In genomic region chr16:24338404-24338803, GRCm38 (mm10) we compare ENCODE assay signal across 25 mouse cellular contexts. TPM values are rescaled to one million over a fixed set of nuclear protein-coding genes. Genes with fewer than 3 reads are reported as not detected.
A peak's percentile ranks its signal among the peaks of the same experiment; 100 is the strongest.
DNase-seq lines count a peak whose midpoint lies in the region; ATAC-seq and TF ChIP-seq lines count a peak whose summit lies in the region.
"Had no signal": no experiment of that assay in that cellular context is flagged by ENCODE, and none has a peak within 500 bp of the region (broad histone marks: within the 10 kb centered on the region; RNA-seq: fewer than 3 reads in every experiment).

No protein-coding gene starts in this region.

- H3K27ac ChIP-seq in CH12.LX (ENCODE audit: insufficient read depth, low read depth): no peak overlapping the region
- no peak overlapping the region for H3K27ac ChIP-seq in forebrain, embryonic 16.5 days (ENCODE audit: low read length)
- H3K27ac ChIP-seq: forebrain, embryonic 10.5 days; gastrocnemius, adult 2 months; heart, embryonic 15.5 days; hindbrain, embryonic 14.5 days; hindbrain, postnatal 0 days had no signal

- no peaks in the 10 kb centered on the region for H3K36me3 ChIP-seq in CH12.LX (replicated peaks in 1 of 2; ENCODE audit: control insufficient read depth in 1 of 2, insufficient read depth in 1 of 2, low read length in 1 of 2)
- H3K36me3 ChIP-seq in splenic B cell, adult 2 months (ENCODE audit: control insufficient read depth, insufficient read depth, low read length, poor library complexity, severe bottlenecking): no peaks in the 10 kb centered on the region
- H3K36me3 ChIP-seq in forebrain, embryonic 16.5 days (ENCODE audit: control insufficient read depth, insufficient read depth): no peaks in the 10 kb centered on the region
- H3K36me3 ChIP-seq: forebrain, embryonic 10.5 days; heart, embryonic 12.5 days; heart, embryonic 15.5 days had no signal

- H3K4me2 ChIP-seq in CH12.LX (ENCODE audit: insufficient read depth, low read depth, poor library complexity, severe bottlenecking): peak overlapping the region; percentile 27; the same call in 1 of the 2 replicates
- H3K4me2 ChIP-seq in forebrain, embryonic 16.5 days (ENCODE audit: low read length): no peak overlapping the region
- H3K4me2 ChIP-seq: heart, embryonic 12.5 days; heart, embryonic 15.5 days; hindbrain, embryonic 14.5 days had no signal

- no peaks in the 10 kb centered on the region for H3K9me3 ChIP-seq in CH12.LX (replicated peaks; ENCODE audit: low read length)
- no peaks in the 10 kb centered on the region for H3K9me3 ChIP-seq in forebrain, embryonic 16.5 days (ENCODE audit: control insufficient read depth, low read length)
- H3K9me3 ChIP-seq: forebrain, embryonic 10.5 days; heart, embryonic 12.5 days; heart, embryonic 15.5 days had no signal

- peak; percentile 9 for DNase-seq in CD4-positive helper T cell, adult 2 months (ENCODE audit: low read depth, low spot score)
- DNase-seq in CH12.LX (ENCODE audit: extremely low read depth): no peak
- DNase-seq in splenic B cell, adult 2 months (ENCODE audit: low read depth, low spot score): peak; percentile 29
- DNase-seq in adrenal gland, postnatal 4 days (ENCODE audit: low spot score in 2 of 2): no peak
- no peak for DNase-seq in heart, postnatal 36 days
- DNase-seq: adrenal gland, adult 8-10 months; adrenal gland, postnatal 25 days; cerebellum, adult 18-20 months; cerebellum, adult 9-10 months; cerebellum, postnatal 14 days; gastrocnemius, adult 2 months; gastrocnemius, postnatal 14 days; heart, adult 11 months; heart, postnatal 10 days; heart, postnatal 4 days; kidney, adult 2 months had no signal

- dilution Hi-C loops in CH12.LX (cut with MboI; ENCODE audit: extremely low pct_ligation_motif_present, extremely low pct_unique_long_range_greater_than_20kb, low sequenced_read_pairs): no loop called here

- 88% methylated on average over 7 of the region's 7 CpGs for WGBS in forebrain, embryonic 16.5 days

- peaks cover 2 to 36% of the 10 kb centered on the region in 2 experiments for H3K4me1 ChIP-seq in CH12.LX (ENCODE audit: control insufficient read depth in 1 of 2, insufficient read depth in 2 of 2)
- no peaks in the 10 kb centered on the region for H3K4me1 ChIP-seq in forebrain, embryonic 16.5 days (replicated peaks; ENCODE audit: control insufficient read depth, insufficient read depth, low read length)
- H3K4me1 ChIP-seq: heart, embryonic 12.5 days; heart, embryonic 15.5 days had no signal

- H3K4me3 ChIP-seq in CH12.LX (replicated peaks in 1 of 3; ENCODE audit: low read depth in 2 of 3, low read length in 2 of 3, poor library complexity in 1 of 3): no peak overlapping the region
- H3K4me3 ChIP-seq in forebrain, embryonic 16.5 days (replicated peaks; ENCODE audit: low read length): no peak overlapping the region
- H3K4me3 ChIP-seq: forebrain, embryonic 10.5 days; gastrocnemius, adult 2 months; heart, embryonic 12.5 days; heart, embryonic 15.5 days had no signal

- no peak for TF ChIP-seq CTCF in CH12.LX (conservative IDR thresholded peaks at IDR 0.05 in 1 of 2, IDR thresholded peaks at IDR 0.05 in 1 of 2; ENCODE audit: low read depth in 2 of 2, low read length in 2 of 2)

- TF ChIP-seq EP300 in CH12.LX (IDR thresholded peaks at IDR 0.05; ENCODE audit: low read length): peak; percentile 30; the same call in 1 of the 2 replicates

- intact Hi-C loops in heart, postnatal 36 days (cut with DNase I): no loop called here

- H3K79me2 ChIP-seq in CH12.LX (replicated peaks; ENCODE audit: control insufficient read depth, extremely low read depth, insufficient read depth, poor library complexity, severe bottlenecking): no peaks in the 10 kb centered on the region

- in situ Hi-C loops in CH12.LX (cut with MboI; ENCODE audit: low pct_ligation_motif_present, low pct_unique_long_range_greater_than_20kb, low sequenced_read_pairs): no loop called here

- H3K27me3 ChIP-seq in CH12.LX (replicated peaks): no peaks in the 10 kb centered on the region
- peaks cover 1% of the 10 kb centered on the region; the same call in 1 of the 2 replicates for H3K27me3 ChIP-seq in splenic B cell, adult 2 months (ENCODE audit: control insufficient read depth, insufficient read depth, low read length, poor library complexity, severe bottlenecking)
- no peaks in the 10 kb centered on the region for H3K27me3 ChIP-seq in forebrain, embryonic 16.5 days (replicated peaks; ENCODE audit: control insufficient read depth, insufficient read depth, low read length)
- H3K27me3 ChIP-seq: heart, embryonic 12.5 days; heart, embryonic 15.5 days had no signal

- no peak overlapping the region for H3K9ac ChIP-seq in CH12.LX (ENCODE audit: insufficient read depth, low read depth)
- H3K9ac ChIP-seq in forebrain, embryonic 16.5 days (replicated peaks; ENCODE audit: low read depth, low read length): no peak overlapping the region
- H3K9ac ChIP-seq: heart, embryonic 12.5 days; heart, embryonic 15.5 days; hindbrain, embryonic 14.5 days had no signal

- no peak for TF ChIP-seq POLR2A in CH12.LX (IDR thresholded peaks at IDR 0.05; ENCODE audit: low read depth, low read length)

- no peak for TF ChIP-seq RAD21 in CH12.LX (IDR thresholded peaks at IDR 0.05; ENCODE audit: low read depth, low read length)

- no peak for ATAC-seq in forebrain, embryonic 16.5 days
- ATAC-seq: forebrain, embryonic 14.5 days; hindbrain, postnatal 0 days; intestine, postnatal 0 days had no signal

TF ChIP-seq in CH12.LX, 34 proteins besides CTCF, POLR2A, EP300 and RAD21:
- TF ChIP-seq SMC3 (IDR thresholded peaks at IDR 0.05; ENCODE audit: low read depth, low read length) (no peak), ZNF384 (IDR thresholded peaks at IDR 0.05; ENCODE audit: low read depth, low read length) (no peak), MEF2A (IDR thresholded peaks at IDR 0.05; ENCODE audit: borderline replicate concordance, low read depth, low read length) (no peak), TCF12 (IDR thresholded peaks at IDR 0.05; ENCODE audit: low read depth, low read length) (no peak), USF2 (conservative IDR thresholded peaks at IDR 0.05; ENCODE audit: low read depth, low read length) (no peak), ZKSCAN1 (IDR thresholded peaks at IDR 0.05; ENCODE audit: borderline replicate concordance, low read depth, low read length) (no peak), SIN3A (IDR thresholded peaks at IDR 0.05; ENCODE audit: low read length) (no peak), PAX5 (IDR thresholded peaks at IDR 0.05; ENCODE audit: low read length) (no peak), HCFC1 (IDR thresholded peaks at IDR 0.05; ENCODE audit: low read depth, low read length) (no peak), ZC3H11A (IDR thresholded peaks at IDR 0.05; ENCODE audit: low read depth, low read length) (no peak), RCOR1 (conservative IDR thresholded peaks at IDR 0.05; ENCODE audit: low read depth, low read length) (no peak), POLR2AphosphoS2 (IDR thresholded peaks at IDR 0.05; ENCODE audit: low read depth, low read length) (no peak), IRF4 (IDR thresholded peaks at IDR 0.05; ENCODE audit: low read depth, low read length) (no peak), NELFE (IDR thresholded peaks at IDR 0.05; ENCODE audit: low read depth, low read length) (no peak), NRF1 (IDR thresholded peaks at IDR 0.05; ENCODE audit: low read depth, low read length) (no peak), ELF1 (IDR thresholded peaks at IDR 0.05; ENCODE audit: low read depth, low read length) (no peak), CHD2 (IDR thresholded peaks at IDR 0.05; ENCODE audit: low read length) (no peak)
TF ChIP-seq in CH12.LX: peak in this region for 0.

RNA-seq across cellular contexts. Expression of gene Lpp, which starts 54.9 kb away (rescaled TPM):
- 0.68 and 0.80 TPM in 2 replicates for total RNA-seq in CH12.LX (2012; rRNA removed)
- 0.57 and 0.64 TPM in 2 replicates for total RNA-seq in CH12.LX (2014; rRNA removed)
- polyA plus RNA-seq in CH12.LX (2012; ENCODE audit: insufficient read length, low read depth): 0.91 and 1.2 TPM in 2 replicates
- total RNA-seq in adrenal gland, postnatal 4 days (2021): 10 to 100 TPM; 70.2 to 80.0 TPM
- 10.5 and 12.2 TPM in 2 replicates for polyA plus RNA-seq in forebrain, embryonic 16.5 days (2015; fragmentation: Nextera tagmentation; extraction: Ambion mirVana)
- 10 to 100 TPM; 29.5 to 32.5 TPM for total RNA-seq in heart, postnatal 36 days (2021)
- total RNA-seq: MEL had no signal

Comparison
In these comparisons a context has a peak if more than half of its experiments do, and no peak if none do; other contexts are left out.
1. DNase-seq: peak in CD4-positive helper T cell, adult 2 months (single experiment) and splenic B cell, adult 2 months (single experiment); none in CH12.LX (single experiment), adrenal gland, postnatal 4 days (0 of 2) and heart, postnatal 36 days (0 of 2).
2. RNA of gene Lpp, which starts 54.9 kb away (total RNA-seq): 70.2 to 80.0 TPM in adrenal gland, postnatal 4 days and 29.5 to 32.5 TPM in heart, postnatal 36 days; 0.57 to 0.80 TPM in CH12.LX; every median in the first group is over 10 times any median in the second.